Mouse (Mus musculus): Measurements from ENCODE around the gene Phtf1. TPM values are rescaled to one million over a fixed set of nuclear protein-coding genes. Genes with fewer than 3 reads are reported as not detected.

The Phtf1 gene
- polyA plus RNA-seq (2017; shearing (Covaris generic)) = 10 to 100 TPM; 11.4 to 11.6 TPM

- peak; percentile 88 for ATAC-seq
Measured at GRCm38 (mm10) chr3:103967861-103968691, at the start of gene Phtf1. TSS of gene Phtf1 (plus strand) at chr3:103968110.

GRCm38 (mm10) chr3:103920094-103920493, 47.8 kb upstream of the Phtf1 start:
- no peak for ATAC-seq

GRCm38 (mm10) chr3:103925302-103925701, 42.6 kb upstream of the Phtf1 start:
- ATAC-seq = no peak

- peak; percentile 78 for ATAC-seq
Measured at GRCm38 (mm10) chr3:103927511-103927910, 40.4 kb upstream of the Phtf1 start.

GRCm38 (mm10) chr3:103944794-103945562, 22.9 kb upstream of the Phtf1 start:
- no peak for ATAC-seq

GRCm38 (mm10) chr3:103948666-103949065, 19.2 kb upstream of the Phtf1 start:
- ATAC-seq = no peak

GRCm38 (mm10) chr3:103960622-103961021, 7.3 kb upstream of the Phtf1 start:
- no peak for ATAC-seq

- ATAC-seq = no peak
Measured at GRCm38 (mm10) chr3:103967231-103967630, 679 bp upstream of the Phtf1 start.

- ATAC-seq = peak; percentile 24
Measured at GRCm38 (mm10) chr3:103968701-103969100, 791 bp downstream of the Phtf1 start.

- ATAC-seq = no peak
Measured at GRCm38 (mm10) chr3:103971157-103971556, 3.2 kb downstream of the Phtf1 start.

- no peak for ATAC-seq
Measured at GRCm38 (mm10) chr3:103984556-103984955, 16.6 kb downstream of the Phtf1 start.

GRCm38 (mm10) chr3:103985194-103985593, 17.3 kb downstream of the Phtf1 start:
- ATAC-seq = no peak

- no peak for ATAC-seq
Measured at GRCm38 (mm10) chr3:103987831-103988432, 20.0 kb downstream of the Phtf1 start.

GRCm38 (mm10) chr3:103989352-103989751, 21.4 kb downstream of the Phtf1 start:
- no peak for ATAC-seq

- peak; percentile 76 for ATAC-seq
Measured at GRCm38 (mm10) chr3:103991271-103991670, 23.4 kb downstream of the Phtf1 start.

- no peak for ATAC-seq
Measured at GRCm38 (mm10) chr3:103998724-103999123, 30.8 kb downstream of the Phtf1 start.

GRCm38 (mm10) chr3:104006896-104007466, 39.1 kb downstream of the Phtf1 start:
- ATAC-seq = no peak

GRCm38 (mm10) chr3:104007479-104007878, 39.6 kb downstream of the Phtf1 start:
- no peak for ATAC-seq

- no peak for ATAC-seq
Measured at GRCm38 (mm10) chr3:104009924-104010662, 42.2 kb downstream of the Phtf1 start.

- no peak for ATAC-seq
Measured at GRCm38 (mm10) chr3:104011972-104012371, 44.1 kb downstream of the Phtf1 start.

GRCm38 (mm10) chr3:104017931-104018330, 50.0 kb downstream of the Phtf1 start:
- no peak for ATAC-seq

- no peak for ATAC-seq
Measured at GRCm38 (mm10) chr3:104019453-104019852, 51.5 kb downstream of the Phtf1 start.
